Mouse (Mus musculus) right cerebral cortex, postnatal 25 days (tissue): ENCODE measurements around the gene Galnt16.
A peak's percentile ranks its signal among the peaks of the same experiment; 100 is the strongest.

Source experiments
- DNase-seq: peaks from one replicate; pipeline ENCODE4 v3.0.0; 2022

Galnt16 gene

GRCm38 (mm10) chr12:80601597-80602269 is 83.7 kb downstream of the Galnt16 start:
- no peak for DNase-seq

- no peak for DNase-seq
Measured at GRCm38 (mm10) chr12:80602432-80602831, 84.4 kb downstream of the Galnt16 start.

DNA sequence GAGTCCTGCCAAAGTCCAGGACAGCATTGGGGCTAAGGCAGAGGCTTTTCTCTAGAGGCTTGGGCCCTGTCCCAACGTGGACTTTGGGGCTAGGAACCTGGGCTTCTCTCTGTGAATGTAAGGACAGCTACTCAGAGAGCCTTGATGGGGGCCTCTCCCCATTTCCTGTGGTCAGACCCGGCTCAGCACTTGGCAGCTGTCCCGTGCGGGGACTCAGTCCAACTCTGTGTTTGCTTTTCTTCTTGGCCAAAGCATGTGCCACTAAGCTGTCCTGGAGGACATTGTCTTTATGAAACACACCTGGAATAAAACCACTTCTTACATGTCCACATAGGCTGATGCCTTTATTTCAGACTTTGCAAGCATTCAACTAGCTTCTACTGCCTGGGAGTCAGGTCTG is 85.5 kb downstream of the Galnt16 start:
- DNase-seq: no peak

DNA sequence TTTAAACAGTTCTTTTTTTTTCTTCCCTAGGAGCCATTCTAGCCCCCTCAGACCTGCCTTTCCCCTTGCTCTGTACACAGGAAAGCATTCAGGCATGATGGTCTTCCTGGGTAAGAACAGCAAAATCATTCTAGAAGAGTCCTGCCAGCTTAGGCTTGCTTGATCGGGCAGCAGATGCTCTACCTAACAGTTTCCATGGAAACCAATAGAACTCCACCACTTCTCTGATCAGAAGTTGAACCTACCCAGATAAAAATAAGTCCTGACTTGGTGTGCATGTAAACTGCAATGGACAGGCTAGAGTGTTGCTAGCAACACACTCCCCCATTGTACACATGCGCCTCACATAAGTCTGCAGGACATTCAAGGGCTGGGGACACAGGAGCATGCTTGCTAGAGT is 86.1 kb downstream of the Galnt16 start:
- DNase-seq: no peak

GRCm38 (mm10) chr12:80608576-80608975 is 90.5 kb downstream of the Galnt16 start:
- no peak for DNase-seq

- DNase-seq: no peak
Measured at GRCm38 (mm10) chr12:80609928-80610327, 91.9 kb downstream of the Galnt16 start.

- DNase-seq: no peak
Measured at GRCm38 (mm10) chr12:80612113-80612791, 94.2 kb downstream of the Galnt16 start.

- no peak for DNase-seq
Measured at GRCm38 (mm10) chr12:80615371-80616257, 97.5 kb downstream of the Galnt16 start.

DNA sequence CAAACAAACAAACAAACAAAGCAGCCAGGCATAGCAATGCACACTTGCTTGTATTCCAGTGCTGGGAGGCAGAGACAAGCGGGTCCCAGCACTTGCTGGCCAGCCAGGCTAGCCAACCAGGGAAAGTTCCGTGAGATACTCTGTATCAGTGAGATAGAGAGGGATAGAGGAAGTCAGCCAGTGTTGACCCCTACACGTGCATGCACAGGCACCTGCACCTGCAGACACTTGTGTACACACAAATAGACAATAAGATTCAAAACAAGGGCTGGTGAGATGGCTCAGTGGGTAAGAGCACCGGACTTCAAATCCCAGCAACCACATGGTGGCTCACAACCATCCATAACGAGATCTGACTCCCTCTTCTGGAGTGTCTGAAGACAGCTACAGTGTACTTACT is 102.4 kb downstream of the Galnt16 start:
- no peak for DNase-seq

- no peak for DNase-seq
Measured at GRCm38 (mm10) chr12:80631790-80632189, 113.7 kb downstream of the Galnt16 start.

GRCm38 (mm10) chr12:80642725-80643692 is 124.9 kb downstream of the Galnt16 start:
- DNase-seq: no peak

- DNase-seq: peak; percentile 93
Measured at GRCm38 (mm10) chr12:80643693-80644505, 125.8 kb downstream of the Galnt16 start, which contains the start of the genes Slc39a9 and Erh. Slc39a9 (plus strand) TSS chr12:80643883. Erh (minus strand) TSS chr12:80644341.

- no peak for DNase-seq
Measured at GRCm38 (mm10) chr12:80644506-80644868, 126.4 kb downstream of the Galnt16 start.

GRCm38 (mm10) chr12:80646377-80646776 is 128.3 kb downstream of the Galnt16 start:
- no peak for DNase-seq

DNA sequence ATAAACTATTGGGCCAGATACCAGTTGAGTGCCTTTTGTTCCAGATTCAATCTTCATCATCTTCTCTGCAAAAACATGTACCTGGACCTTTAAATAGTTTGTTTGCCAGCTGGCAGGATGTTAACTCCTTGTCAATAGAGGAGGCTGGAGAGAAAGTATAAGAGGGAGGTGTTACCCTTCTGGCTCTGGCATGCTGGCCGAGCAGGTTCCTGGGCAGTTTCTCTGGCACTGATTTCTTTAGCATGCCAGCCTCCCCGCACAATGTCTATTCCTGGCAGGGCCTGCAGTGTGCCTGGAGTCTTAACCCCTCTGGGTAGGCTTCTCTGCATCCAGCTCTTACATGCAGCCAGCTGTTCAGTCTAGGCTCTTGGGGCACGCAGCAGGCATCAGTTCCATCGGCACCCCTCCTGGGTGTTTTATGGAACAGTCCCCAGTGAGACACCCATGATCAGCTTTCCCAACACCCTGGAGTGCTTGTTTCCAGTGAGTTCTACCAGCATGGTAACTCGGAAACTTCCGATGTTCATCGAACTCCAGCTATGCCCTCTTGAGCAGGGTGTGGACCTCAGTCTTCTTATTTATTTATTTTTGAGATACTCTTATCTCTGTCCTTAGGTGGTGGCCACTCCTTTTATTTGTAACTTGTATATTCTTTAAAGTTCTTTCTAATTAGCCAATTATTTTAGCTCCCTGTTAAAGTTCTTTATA is 136.0 kb downstream of the Galnt16 start:
- no peak for DNase-seq

DNA sequence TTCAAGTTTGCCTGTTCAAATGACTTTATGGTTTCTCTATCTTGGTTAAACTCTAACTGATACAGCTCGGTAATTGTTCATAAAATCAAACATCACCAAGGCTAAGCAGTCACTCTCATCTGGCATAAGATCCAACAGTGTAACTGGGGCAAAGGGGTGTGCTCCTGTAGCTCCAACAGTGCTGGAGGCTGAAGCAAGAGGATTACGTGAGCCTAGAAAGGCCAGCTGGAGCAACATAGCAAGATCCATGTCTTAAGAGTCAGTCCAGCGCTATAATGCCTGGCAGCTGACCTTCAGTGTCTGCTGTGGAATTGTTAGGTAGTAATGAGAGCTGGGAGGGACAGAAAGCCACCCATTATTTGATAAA is 136.6 kb downstream of the Galnt16 start:
- no peak for DNase-seq

GRCm38 (mm10) chr12:80658661-80659060 is 140.6 kb downstream of the Galnt16 start:
- no peak for DNase-seq

- DNase-seq: no peak
Measured at GRCm38 (mm10) chr12:80662322-80662721, 144.2 kb downstream of the Galnt16 start.

- DNase-seq: no peak
Measured at GRCm38 (mm10) chr12:80663935-80664334, 145.9 kb downstream of the Galnt16 start.

DNA sequence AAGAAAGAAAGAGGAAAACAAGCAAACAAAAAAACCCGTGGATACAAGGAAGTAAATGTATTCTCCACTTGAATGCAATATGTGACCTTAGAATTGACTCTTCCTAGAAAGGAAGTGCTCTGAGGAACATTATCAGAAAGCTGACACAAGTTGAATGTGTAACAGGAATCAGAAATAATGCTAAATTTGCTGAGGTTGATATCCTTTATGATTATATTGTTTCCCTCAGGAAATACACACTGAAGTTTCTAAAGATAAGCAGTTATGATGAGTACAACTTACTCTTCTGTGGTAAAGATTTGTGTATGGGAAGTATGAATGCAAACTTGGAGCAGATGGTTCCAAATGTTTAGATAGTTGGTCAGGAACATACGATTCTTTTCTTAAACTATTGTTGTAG is 150.3 kb downstream of the Galnt16 start:
- no peak for DNase-seq

GRCm38 (mm10) chr12:80673170-80673569 is 155.1 kb downstream of the Galnt16 start:
- peak; percentile 48 for DNase-seq
